Mouse (Mus musculus) hindbrain, embryonic 11.5 days (tissue): ENCODE measurements at regions not wholly inside any gene's neighbourhood (a gene's known extent, or its start where the extent isn't known, plus 50 kb on each side); places are given as distances from the start of the nearest gene placed in this dataset.

ENCODE experiments used
- ATAC-seq: fragments of 200-750 bp; cut with Nextera tagmentation; 2 replicates; pipeline ENCODE4 v1.8.0; 2017; ENCODE audit warnings: mild to moderate bottlenecking, moderate TSS enrichment, moderate library complexity; ENCODE audit not compliant: low FRiP score
- DNase-seq: peaks from one replicate; pipeline ENCODE4 v3.0.0-alpha.2; 2015; ENCODE audit warnings: low spot score
- H3K27ac ChIP-seq: fragments of 300-500 bp; sonication (generic); 2 replicates; pipeline ENCODE4 v1.5.1; 2014; ENCODE audit warnings: mild to moderate bottlenecking, low read depth, low read length
- H3K27me3 ChIP-seq: fragments of 300-500 bp; sonication (generic); 2 replicates; pipeline ENCODE4 v1.6.1; 2014; ENCODE audit warnings: mild to moderate bottlenecking, low read length, moderate library complexity, mixed read lengths; ENCODE audit not compliant: control insufficient read depth, insufficient read depth
- H3K36me3 ChIP-seq: fragments of 300-500 bp; sonication (generic); 2 replicates; pipeline ENCODE4 v1.6.1; 2014; ENCODE audit warnings: mild to moderate bottlenecking, low read length, moderate library complexity, mixed read lengths; ENCODE audit not compliant: control insufficient read depth, insufficient read depth
- H3K4me1 ChIP-seq: fragments of 300-500 bp; sonication (generic); replicated peaks from 2 replicates; pipeline ENCODE4 v1.6.1; 2014; ENCODE audit warnings: low read length, mixed read lengths; ENCODE audit not compliant: control insufficient read depth, insufficient read depth
- H3K4me2 ChIP-seq: fragments of 300-500 bp; sonication (generic); replicated peaks from 2 replicates; pipeline ENCODE4 v1.6.1; 2014; ENCODE audit warnings: mild to moderate bottlenecking, low read depth, low read length
- H3K4me3 ChIP-seq: fragments of 300-500 bp; sonication (generic); 2 replicates; pipeline ENCODE4 v1.5.1; 2014; ENCODE audit warnings: low read depth, low read length
- H3K9ac ChIP-seq: fragments of 300-500 bp; sonication (generic); 2 replicates; pipeline ENCODE4 v1.6.1; 2014; ENCODE audit warnings: low read depth, low read length
- H3K9me3 ChIP-seq: fragments of 300-500 bp; sonication (generic); 2 replicates; pipeline ENCODE4 v1.6.1; 2016; ENCODE audit warnings: low read length; ENCODE audit not compliant: control insufficient read depth
- WGBS: fragments of 180-500 bp; shearing (Covaris S2); extraction: QIAGEN DNeasy Blood & Tissue Kit; methylation state at CpG from one replicate; pipeline ENCODE4 v1.1.7; 2014; 5-methylcytosine and 5-hydroxymethylcytosine counted together

- WGBS = 93% methylated on average over 5 of the region's 5 CpGs
- no peaks in the 10 kb centered on the region for H3K4me1 ChIP-seq
- no peak overlapping the region for H3K4me3 ChIP-seq
- no peaks in the 10 kb centered on the region for H3K27me3 ChIP-seq
- no peak overlapping the region for H3K4me2 ChIP-seq
- no peak for DNase-seq
- H3K9ac ChIP-seq = no peak overlapping the region
- H3K27ac ChIP-seq = no peak overlapping the region
- no peak for ATAC-seq
- no peaks in the 10 kb centered on the region for H3K36me3 ChIP-seq
- no peaks in the 10 kb centered on the region for H3K9me3 ChIP-seq
Observed at GRCm38 (mm10) chr13:97705926-97706325, 54.5 kb downstream of the Gm10260 start.

- Histone ChIP-seq H3K27ac (no peak overlapping the region), H3K4me3 (no peak overlapping the region), H3K9me3 (no peaks in the 10 kb centered on the region), H3K4me2 (no peak overlapping the region), H3K9ac (no peak overlapping the region), H3K27me3 (no peaks in the 10 kb centered on the region), H3K4me1 (no peaks in the 10 kb centered on the region), H3K36me3 (no peaks in the 10 kb centered on the region)
- 90% methylated on average over 4 of the region's 4 CpGs for WGBS
- ATAC-seq (no peak), DNase-seq (no peak)
Observed at GRCm38 (mm10) chr13:97704541-97704940, 55.9 kb downstream of the Gm10260 start.

- no peak overlapping the region for H3K27ac ChIP-seq
- H3K9me3 ChIP-seq = no peaks in the 10 kb centered on the region
- H3K36me3 ChIP-seq = no peaks in the 10 kb centered on the region
- ATAC-seq (no peak), DNase-seq (no peak)
- 88% methylated on average over 2 of the region's 2 CpGs for WGBS
- no peaks in the 10 kb centered on the region for H3K27me3 ChIP-seq
- no peak overlapping the region for H3K4me3 ChIP-seq
- no peaks in the 10 kb centered on the region for H3K4me1 ChIP-seq
- no peak overlapping the region for H3K9ac ChIP-seq
- no peak overlapping the region for H3K4me2 ChIP-seq
Observed at GRCm38 (mm10) chr13:97698967-97699366, 61.5 kb downstream of the Gm10260 start.

GRCm38 (mm10) chr13:97698317-97698716, 62.1 kb downstream of the Gm10260 start:
- Histone ChIP-seq H3K4me2 (no peak overlapping the region), H3K27ac (no peak overlapping the region), H3K4me3 (no peak overlapping the region), H3K27me3 (no peaks in the 10 kb centered on the region), H3K9me3 (no peaks in the 10 kb centered on the region), H3K4me1 (no peaks in the 10 kb centered on the region), H3K36me3 (no peaks in the 10 kb centered on the region), H3K9ac (no peak overlapping the region)
- no peak for DNase-seq
- ATAC-seq = no peak
- 96% methylated on average over 1 of the region's 1 CpGs for WGBS

- no peak overlapping the region for H3K4me2 ChIP-seq
- no peaks in the 10 kb centered on the region for H3K27me3 ChIP-seq
- no peaks in the 10 kb centered on the region for H3K4me1 ChIP-seq
- no peak for DNase-seq
- no peak for ATAC-seq
- no peak overlapping the region for H3K27ac ChIP-seq
- no peak overlapping the region for H3K4me3 ChIP-seq
- WGBS = 91% methylated on average over 10 of the region's 10 CpGs
- H3K36me3 ChIP-seq = no peaks in the 10 kb centered on the region
- H3K9me3 ChIP-seq = no peaks in the 10 kb centered on the region
- H3K9ac ChIP-seq = no peak overlapping the region
Observed at GRCm38 (mm10) chr13:97697262-97697661, 63.2 kb downstream of the Gm10260 start.

DNA sequence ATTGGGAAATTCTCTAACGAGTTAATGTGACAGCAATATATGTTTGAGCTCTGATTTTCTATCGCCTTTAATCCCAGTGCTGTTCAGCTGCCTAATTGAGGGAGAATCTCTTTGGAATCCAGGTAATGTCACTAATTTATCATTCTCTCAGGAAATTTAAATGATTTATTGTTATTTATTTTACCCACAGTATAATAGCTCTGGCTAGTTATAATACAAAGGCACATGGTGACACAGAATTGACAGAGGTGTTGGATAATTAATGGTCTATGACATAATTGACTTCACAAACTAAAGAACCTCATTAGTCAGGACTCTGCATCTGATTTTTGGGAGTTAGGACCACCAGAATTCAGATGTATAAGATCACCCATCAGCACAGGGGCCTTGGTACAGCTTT, 65.4 kb downstream of the Gm10260 start:
- no peaks in the 10 kb centered on the region for H3K36me3 ChIP-seq
- H3K9ac ChIP-seq = no peak overlapping the region
- ATAC-seq (peak; percentile 65), DNase-seq (no peak)
- no peak overlapping the region for H3K4me2 ChIP-seq
- no peaks in the 10 kb centered on the region for H3K27me3 ChIP-seq
- H3K27ac ChIP-seq = peak overlapping the region; percentile 30; the same call in 1 of the 2 replicates
- WGBS = 63% methylated on average over 2 of the region's 2 CpGs
- no peak overlapping the region for H3K4me3 ChIP-seq
- no peaks in the 10 kb centered on the region for H3K4me1 ChIP-seq
- H3K9me3 ChIP-seq = no peaks in the 10 kb centered on the region

GRCm38 (mm10) chr13:97694356-97694990, 66.0 kb downstream of the Gm10260 start:
- 51% methylated on average over 9 of the region's 9 CpGs for WGBS
- Histone ChIP-seq H3K4me2 (no peak overlapping the region), H3K4me1 (no peaks in the 10 kb centered on the region), H3K4me3 (no peak overlapping the region), H3K27me3 (no peaks in the 10 kb centered on the region), H3K9ac (no peak overlapping the region), H3K9me3 (no peaks in the 10 kb centered on the region), H3K27ac (peak overlapping the region; percentile 59), H3K36me3 (no peaks in the 10 kb centered on the region)
- ATAC-seq = peak; percentile 92
- peak; percentile 65 for DNase-seq

GRCm38 (mm10) chr13:97688310-97688886, 72.0 kb downstream of the Gm10260 start:
- H3K4me1 ChIP-seq = no peaks in the 10 kb centered on the region
- no peak overlapping the region for H3K4me3 ChIP-seq
- DNase-seq = no peak
- H3K9ac ChIP-seq = no peak overlapping the region
- H3K9me3 ChIP-seq = no peaks in the 10 kb centered on the region
- no peaks in the 10 kb centered on the region for H3K27me3 ChIP-seq
- 90% methylated on average over 12 of the region's 12 CpGs for WGBS
- H3K27ac ChIP-seq = no peak overlapping the region
- H3K4me2 ChIP-seq = no peak overlapping the region
- no peaks in the 10 kb centered on the region for H3K36me3 ChIP-seq
- ATAC-seq = no peak

GRCm38 (mm10) chr13:97683836-97684235, 76.6 kb downstream of the Gm10260 start:
- DNase-seq (no peak), ATAC-seq (no peak)
- no peak overlapping the region for H3K9ac ChIP-seq
- no peaks in the 10 kb centered on the region for H3K36me3 ChIP-seq
- H3K27me3 ChIP-seq = no peaks in the 10 kb centered on the region
- no peak overlapping the region for H3K4me2 ChIP-seq
- H3K9me3 ChIP-seq = no peaks in the 10 kb centered on the region
- no peaks in the 10 kb centered on the region for H3K4me1 ChIP-seq
- H3K27ac ChIP-seq = no peak overlapping the region
- WGBS = 88% methylated on average over 6 of the region's 6 CpGs
- H3K4me3 ChIP-seq = no peak overlapping the region
